Mouse (Mus musculus) limb, embryonic 15.5 days (tissue): Measurements from ENCODE around the gene Krtap19-2. TPM values are rescaled to one million over a fixed set of nuclear protein-coding genes. Genes with fewer than 3 reads are reported as not detected.

Source experiments
- ATAC-seq: fragments of 200-750 bp; cut with Nextera tagmentation; 2 replicates; pipeline ENCODE4 v1.8.0; 2017; ENCODE audit warnings: low read depth, moderate TSS enrichment; ENCODE audit not compliant: insufficient number of reproducible peaks, low FRiP score, low TSS enrichment
- H3K27ac ChIP-seq: fragments of 300-500 bp; sonication (generic); 2 replicates; pipeline ENCODE4 v1.5.1; 2015; ENCODE audit warnings: moderate library complexity, mild to moderate bottlenecking, inconsistent platforms
- H3K27me3 ChIP-seq: fragments of 300-500 bp; sonication (generic); 2 replicates; pipeline ENCODE4 v1.6.1; 2015; ENCODE audit warnings: inconsistent platforms
- H3K36me3 ChIP-seq: fragments of 300-500 bp; sonication (generic); 2 replicates; pipeline ENCODE4 v1.6.1; 2015; ENCODE audit warnings: inconsistent platforms
- H3K4me1 ChIP-seq: fragments of 300-500 bp; sonication (generic); 2 replicates; pipeline ENCODE4 v1.6.1; 2015; ENCODE audit warnings: inconsistent platforms
- H3K4me2 ChIP-seq: fragments of 300-500 bp; sonication (generic); 2 replicates; pipeline ENCODE4 v1.6.1; 2015; ENCODE audit warnings: mild to moderate bottlenecking, inconsistent platforms
- H3K4me3 ChIP-seq: fragments of 300-500 bp; sonication (generic); 2 replicates; pipeline ENCODE4 v1.5.1; 2015; ENCODE audit warnings: mild to moderate bottlenecking, inconsistent platforms
- H3K9ac ChIP-seq: fragments of 300-500 bp; sonication (generic); 2 replicates; pipeline ENCODE4 v1.6.1; 2015; ENCODE audit warnings: inconsistent platforms
- H3K9me3 ChIP-seq: fragments of 300-500 bp; sonication (generic); 2 replicates; pipeline ENCODE4 v1.6.1; 2016; ENCODE audit warnings: inconsistent platforms
- WGBS: fragments of 180-500 bp; shearing (Covaris S2); methylation state at CpG from one replicate; pipeline ENCODE4 v1.1.7; 2015; 5-methylcytosine and 5-hydroxymethylcytosine counted together
- polyA plus RNA-seq: library from polyadenylated mRNA; unstranded; fragments of >200 nt; fragmentation: Nextera tagmentation; extraction: Ambion mirVana; gene quantifications from 2 replicates; pipeline ENCODE4 v1.2.1, GENCODE M21; 2015

The Krtap19-2 gene
- not detected in 2 replicates for polyA plus RNA-seq

DNA sequence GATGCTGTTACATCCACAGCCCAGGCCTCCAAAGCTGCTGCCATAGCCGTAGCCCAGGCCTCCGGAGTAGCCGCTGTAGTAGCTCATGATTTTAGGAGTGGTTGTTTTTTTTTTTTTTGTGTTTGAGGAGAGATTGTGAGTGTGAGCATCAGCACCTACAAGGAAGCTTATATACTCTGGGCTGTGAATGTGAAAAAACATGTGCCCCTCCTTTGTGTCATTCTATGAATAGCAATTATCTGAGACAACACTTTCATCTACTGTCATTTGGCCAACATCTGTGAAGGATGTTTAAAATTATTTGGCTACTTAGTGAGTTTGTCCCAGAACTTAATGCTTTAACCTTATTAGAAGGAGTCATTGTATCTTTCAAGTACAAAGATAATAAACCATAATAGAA, at the start of gene Krtap19-2:
Gene Krtap19-2 (minus strand): TSS at position 101 of the 400 bp plus-strand sequence.
- no peak within 1 kb of the TSS for H3K4me2 ChIP-seq
- WGBS, result 86% methylated on average over 3 of the region's 3 CpGs
- no peak within 1 kb of the TSS for H3K27ac ChIP-seq
- no peak for ATAC-seq
- H3K9me3 ChIP-seq, result no peaks in the 10 kb centered on the region
- H3K27me3 ChIP-seq, result no peaks in the 10 kb centered on the region
- no peak within 1 kb of the TSS for H3K4me3 ChIP-seq
- no peaks in the 10 kb centered on the region for H3K4me1 ChIP-seq
- H3K9ac ChIP-seq, result no peak within 1 kb of the TSS
- no peaks in the 10 kb centered on the region for H3K36me3 ChIP-seq

DNA sequence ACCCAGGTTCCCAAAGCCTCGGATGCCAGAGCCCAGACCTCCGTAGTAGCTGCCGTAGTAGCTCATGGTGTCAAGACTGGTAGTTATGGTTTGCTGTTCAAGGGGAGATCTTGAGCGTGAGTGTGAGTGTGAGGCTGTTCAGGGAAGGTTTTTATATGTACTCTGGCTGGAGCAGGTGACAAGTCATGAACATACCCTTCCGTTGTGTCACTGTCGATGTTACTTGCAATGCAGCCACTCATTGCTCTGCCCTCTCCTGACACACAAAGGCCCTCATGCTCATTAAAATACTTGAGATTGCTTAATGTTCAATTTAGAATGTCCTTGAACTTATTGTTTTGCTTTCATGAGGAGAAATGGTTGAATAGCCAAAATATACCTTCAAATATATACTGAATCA, 22.3 kb upstream of the Krtap19-2 start, which contains the start of gene Krtap19-5:
Gene Krtap19-5 (minus strand): TSS at position 101 of the 400 bp plus-strand sequence.
- no peak for ATAC-seq
- Histone ChIP-seq H3K4me2 (no peak within 1 kb of the TSS), H3K9me3 (no peaks in the 10 kb centered on the region), H3K27me3 (no peaks in the 10 kb centered on the region), H3K4me3 (no peak within 1 kb of the TSS), H3K36me3 (no peaks in the 10 kb centered on the region), H3K4me1 (no peaks in the 10 kb centered on the region), H3K9ac (no peak within 1 kb of the TSS), H3K27ac (no peak within 1 kb of the TSS)
- WGBS, result 93% methylated on average over 6 of the region's 6 CpGs

- Histone ChIP-seq H3K36me3 (no peaks in the 10 kb centered on the region), H3K4me3 (no peak overlapping the region), H3K9ac (no peak overlapping the region), H3K9me3 (no peaks in the 10 kb centered on the region), H3K4me2 (no peak overlapping the region), H3K27me3 (no peaks in the 10 kb centered on the region), H3K4me1 (no peaks in the 10 kb centered on the region), H3K27ac (no peak overlapping the region)
- WGBS, result 83% methylated on average over 6 of the region's 6 CpGs
- ATAC-seq, result no peak
Observed at GRCm38 (mm10) chr16:88886870-88887269, 12.8 kb upstream of the Krtap19-2 start.

GRCm38 (mm10) chr16:88884989-88885388, 10.9 kb upstream of the Krtap19-2 start, which contains the start of gene Krtap19-4:
Krtap19-4 (minus strand) TSS chr16:88885089.
- 86% methylated on average over 5 of the region's 5 CpGs for WGBS

DNA sequence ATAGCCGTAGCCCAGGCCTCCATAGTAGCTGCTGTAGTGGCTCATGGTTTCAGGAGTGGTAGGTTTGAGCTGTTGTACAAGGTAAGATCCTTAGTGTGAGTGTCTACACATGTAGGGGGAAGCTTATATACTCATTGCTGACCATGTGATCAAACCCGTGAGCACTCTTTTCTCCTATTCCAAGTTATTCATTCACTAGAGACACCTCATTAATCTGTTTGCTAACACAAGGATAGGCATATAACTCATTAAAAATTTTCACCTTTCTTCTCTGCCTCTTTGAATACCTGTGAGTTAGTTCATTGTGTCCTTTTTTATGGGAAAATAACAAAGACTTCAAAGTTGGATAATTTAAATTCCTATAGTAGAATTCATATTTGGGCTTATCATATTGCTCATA, 3.9 kb upstream of the Krtap19-2 start, which contains the start of gene Krtap19-3:
Gene Krtap19-3 (minus strand): TSS at position 101 of the 400 bp plus-strand sequence.
- WGBS, result 85% methylated on average over 2 of the region's 2 CpGs
- no peak within 1 kb of the TSS for H3K4me2 ChIP-seq
- ATAC-seq, result no peak

More at GRCm38 (mm10) chr16:88884989-88885388, 10.9 kb upstream of the Krtap19-2 start, which contains the start of gene Krtap19-4:
- no peaks in the 10 kb centered on the region for H3K9me3 ChIP-seq
- no peaks in the 10 kb centered on the region for H3K27me3 ChIP-seq
- H3K27ac ChIP-seq, result no peak within 1 kb of the TSS
- H3K4me3 ChIP-seq, result no peak within 1 kb of the TSS
- ATAC-seq, result no peak
- no peak within 1 kb of the TSS for H3K9ac ChIP-seq
- H3K4me2 ChIP-seq, result no peak within 1 kb of the TSS
- H3K36me3 ChIP-seq, result no peaks in the 10 kb centered on the region
- H3K4me1 ChIP-seq, result no peaks in the 10 kb centered on the region

GRCm38 (mm10) chr16:88869311-88869710, 4.8 kb downstream of the Krtap19-2 start, which contains the start of gene Krtap19-1:
Krtap19-1 (minus strand) TSS chr16:88869411.
- no peaks in the 10 kb centered on the region for H3K27me3 ChIP-seq
- no peak within 1 kb of the TSS for H3K27ac ChIP-seq
- H3K9ac ChIP-seq, result no peak within 1 kb of the TSS
- H3K36me3 ChIP-seq, result no peaks in the 10 kb centered on the region
- H3K4me2 ChIP-seq, result no peak within 1 kb of the TSS
- no peaks in the 10 kb centered on the region for H3K4me1 ChIP-seq
- no peaks in the 10 kb centered on the region for H3K9me3 ChIP-seq
- 82% methylated on average over 6 of the region's 6 CpGs for WGBS
- ATAC-seq, result no peak
- H3K4me3 ChIP-seq, result no peak within 1 kb of the TSS

More for the DNA sequence above, 3.9 kb upstream of the Krtap19-2 start, which contains the start of gene Krtap19-3:
- Histone ChIP-seq H3K9ac (no peak within 1 kb of the TSS), H3K27me3 (no peaks in the 10 kb centered on the region), H3K36me3 (no peaks in the 10 kb centered on the region), H3K9me3 (no peaks in the 10 kb centered on the region), H3K4me3 (no peak within 1 kb of the TSS), H3K27ac (no peak within 1 kb of the TSS), H3K4me1 (no peaks in the 10 kb centered on the region)

- H3K27me3 ChIP-seq, result no peaks in the 10 kb centered on the region
- no peaks in the 10 kb centered on the region for H3K36me3 ChIP-seq
- no peak overlapping the region for H3K4me3 ChIP-seq
- H3K4me2 ChIP-seq, result no peak overlapping the region
- no peaks in the 10 kb centered on the region for H3K4me1 ChIP-seq
- no peak for ATAC-seq
- H3K9ac ChIP-seq, result no peak overlapping the region
- no peaks in the 10 kb centered on the region for H3K9me3 ChIP-seq
- no peak overlapping the region for H3K27ac ChIP-seq
- WGBS, result 67% methylated on average over 4 of the region's 4 CpGs
Observed at GRCm38 (mm10) chr16:88864887-88865407, 9.1 kb downstream of the Krtap19-2 start.

GRCm38 (mm10) chr16:88851450-88851849, 22.6 kb downstream of the Krtap19-2 start:
- ATAC-seq, result no peak
- no peak overlapping the region for H3K9ac ChIP-seq
- H3K27me3 ChIP-seq, result no peaks in the 10 kb centered on the region
- 13% methylated on average over 5 of the region's 5 CpGs for WGBS
- no peak overlapping the region for H3K27ac ChIP-seq
- H3K36me3 ChIP-seq, result no peaks in the 10 kb centered on the region
- no peaks in the 10 kb centered on the region for H3K9me3 ChIP-seq
- no peaks in the 10 kb centered on the region for H3K4me1 ChIP-seq
- no peak overlapping the region for H3K4me3 ChIP-seq
- H3K4me2 ChIP-seq, result no peak overlapping the region

- no peak overlapping the region for H3K9ac ChIP-seq
- H3K4me2 ChIP-seq, result no peak overlapping the region
- no peak overlapping the region for H3K27ac ChIP-seq
- no peaks in the 10 kb centered on the region for H3K27me3 ChIP-seq
- H3K4me1 ChIP-seq, result no peaks in the 10 kb centered on the region
- no peak overlapping the region for H3K4me3 ChIP-seq
- WGBS, result 86% methylated on average over 4 of the region's 4 CpGs
- H3K9me3 ChIP-seq, result no peaks in the 10 kb centered on the region
- no peak for ATAC-seq
- no peaks in the 10 kb centered on the region for H3K36me3 ChIP-seq
Observed at GRCm38 (mm10) chr16:88848558-88848957, 25.5 kb downstream of the Krtap19-2 start.

GRCm38 (mm10) chr16:88847363-88847762, 26.7 kb downstream of the Krtap19-2 start:
- H3K36me3 ChIP-seq, result no peaks in the 10 kb centered on the region
- WGBS, result 85% methylated on average over 1 of the region's 1 CpGs
- no peak overlapping the region for H3K4me3 ChIP-seq

DNA sequence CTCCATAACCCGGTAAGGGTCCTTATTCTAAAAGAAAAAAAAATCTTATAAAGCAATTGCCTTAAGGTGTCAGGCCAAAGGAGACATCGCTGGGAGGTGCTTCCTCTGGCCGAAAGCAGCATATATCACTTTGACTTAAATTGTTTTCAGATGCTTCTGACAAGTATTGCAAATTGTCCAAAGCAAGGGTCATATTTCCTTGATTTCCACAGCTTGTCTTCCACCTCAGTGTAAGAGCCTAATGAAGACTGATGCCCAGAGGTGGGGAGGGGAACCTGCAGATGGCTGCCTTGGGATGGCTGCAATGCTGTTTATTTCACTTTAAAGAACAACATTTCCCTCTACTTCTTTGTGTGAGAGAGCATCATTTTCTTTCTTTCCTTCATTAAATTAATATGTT, 47.1 kb downstream of the Krtap19-2 start:
- Histone ChIP-seq H3K27me3 (no peaks in the 10 kb centered on the region), H3K4me2 (no peak overlapping the region), H3K4me1 (no peaks in the 10 kb centered on the region), H3K9me3 (no peaks in the 10 kb centered on the region), H3K36me3 (no peaks in the 10 kb centered on the region), H3K9ac (no peak overlapping the region), H3K27ac (no peak overlapping the region), H3K4me3 (no peak overlapping the region)
- 12% methylated on average over 3 of the region's 3 CpGs for whole genome bisulfite sequencing
- no peak for ATAC-seq

More at GRCm38 (mm10) chr16:88847363-88847762, 26.7 kb downstream of the Krtap19-2 start:
- H3K9ac ChIP-seq, result no peak overlapping the region
- no peaks in the 10 kb centered on the region for H3K9me3 ChIP-seq
- no peak overlapping the region for H3K4me2 ChIP-seq
- H3K27me3 ChIP-seq, result no peaks in the 10 kb centered on the region
- H3K27ac ChIP-seq, result no peak overlapping the region
- ATAC-seq, result no peak
- no peaks in the 10 kb centered on the region for H3K4me1 ChIP-seq

DNA sequence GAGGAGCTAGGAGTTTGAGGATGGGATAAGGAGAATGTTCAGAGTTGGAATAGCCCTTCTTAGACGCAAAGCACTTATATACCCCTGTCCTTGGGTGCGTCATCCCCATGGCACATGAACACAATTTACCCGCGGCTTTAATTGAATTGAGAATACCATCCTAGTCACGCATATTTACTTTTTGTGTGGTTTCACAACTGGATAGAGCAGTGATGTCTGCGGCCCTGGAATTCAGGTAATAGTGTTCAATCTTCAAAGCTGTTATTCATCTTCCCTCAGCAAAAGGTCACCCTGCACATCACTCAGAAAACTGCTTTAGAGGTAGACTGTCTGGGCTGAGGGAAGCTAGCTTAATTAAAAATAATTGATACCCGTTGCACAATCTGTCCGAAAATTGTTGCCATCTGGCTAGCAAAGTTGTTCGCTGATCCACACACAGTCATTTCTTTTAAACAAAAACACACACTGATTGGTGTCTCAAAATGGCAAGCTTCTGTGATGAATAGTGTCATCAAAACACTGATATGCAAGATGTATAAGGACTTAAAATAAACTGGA, 47.9 kb downstream of the Krtap19-2 start, which contains the start of gene Krtap14:
Gene Krtap14 (minus strand): TSS at position 51 of the 558 bp plus-strand sequence.
- H3K4me1 ChIP-seq, result no peaks in the 10 kb centered on the region
- H3K4me2 ChIP-seq, result no peak within 1 kb of the TSS
- no peaks in the 10 kb centered on the region for H3K9me3 ChIP-seq
- H3K27me3 ChIP-seq, result no peaks in the 10 kb centered on the region
- no peak within 1 kb of the TSS for H3K9ac ChIP-seq
- no peak within 1 kb of the TSS for H3K27ac ChIP-seq
- ATAC-seq, result no peak
- 51% methylated on average over 9 of the region's 9 CpGs for WGBS
- H3K36me3 ChIP-seq, result no peaks in the 10 kb centered on the region
- no peak within 1 kb of the TSS for H3K4me3 ChIP-seq
